Mouse (Mus musculus) ES-E14 (cell line): ENCODE measurements around the gene Mmadhc.

Experiments used
- CHD2 ChIP-seq: IDR thresholded peaks from 2 replicates; pipeline ENCODE4 v1.6.1; 2014; ENCODE audit warnings: mild to moderate bottlenecking, low read depth, low read length, inconsistent platforms
- HCFC1 ChIP-seq: IDR thresholded peaks from 2 replicates; pipeline ENCODE4 v1.6.1; 2012; ENCODE audit warnings: low read length, inconsistent platforms, borderline replicate concordance; ENCODE audit not compliant: insufficient read depth
- MAFK ChIP-seq: IDR thresholded peaks from 2 replicates; pipeline ENCODE4 v1.6.1; 2014; ENCODE audit warnings: mild to moderate bottlenecking, low read depth, low read length, inconsistent platforms; ENCODE audit not compliant: insufficient read depth
- ZC3H11A ChIP-seq: IDR thresholded peaks from 2 replicates; pipeline ENCODE4 v1.6.1; 2012; ENCODE audit warnings: low read depth, mild to moderate bottlenecking, inconsistent platforms, low read length, borderline replicate concordance
- ZNF384 ChIP-seq: IDR thresholded peaks from 2 replicates; pipeline ENCODE4 v1.6.1; 2012; ENCODE audit warnings: low read depth, low read length, inconsistent platforms

DNA sequence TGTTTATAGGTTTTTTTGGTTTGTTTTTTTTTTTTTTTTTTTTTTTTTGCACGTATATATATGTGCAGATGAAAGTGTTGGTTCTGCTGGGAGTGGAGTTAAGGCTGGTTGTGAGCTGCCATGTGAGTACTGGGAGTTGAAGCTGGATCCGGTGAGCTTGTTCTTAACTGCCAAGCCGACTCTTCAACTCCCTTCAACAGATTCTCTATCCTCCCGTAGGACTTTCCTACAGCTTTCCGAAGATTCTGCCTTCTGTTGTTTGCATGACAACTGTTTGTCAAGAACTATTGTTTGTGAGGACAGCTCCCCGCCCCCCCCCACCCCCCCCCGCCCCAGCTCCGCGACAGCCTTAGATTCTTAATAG, 368 bp upstream of the Mmadhc start:
- TF ChIP-seq ZC3H11A = no peak
- TF ChIP-seq CHD2 = no peak
- TF ChIP-seq ZNF384 = no peak
- no peak for TF ChIP-seq HCFC1
- TF ChIP-seq MAFK = no peak
